Mouse (Mus musculus) CH12.LX (cell line): Measurements from ENCODE around the gene Focad. TPM values are rescaled to one million over a fixed set of nuclear protein-coding genes. Genes with fewer than 3 reads are reported as not detected.

Source experiments
- DNase-seq: peaks from one replicate; pipeline ENCODE4 v3.0.0-alpha.2; 2013; ENCODE audit errors: extremely low read depth
- H3K27ac ChIP-seq: 2 replicates; pipeline ENCODE4 v1.5.1; 2012; ENCODE audit warnings: low read depth, mild to moderate bottlenecking, control low read depth, moderate library complexity; ENCODE audit not compliant: insufficient read depth
- H3K27me3 ChIP-seq: replicated peaks from 2 replicates; pipeline ENCODE3; 2012; ENCODE audit warnings: inconsistent platforms
- H3K36me3 ChIP-seq, 2 experiments: replicated peaks in 1 of 2; 2 replicates each; pipeline versions ENCODE3 to v1.6.1; 2012; ENCODE audit warnings: inconsistent platforms in 1 of 2, low read length in 1 of 2, mild to moderate bottlenecking in 1 of 2, mixed read lengths in 1 of 2, moderate library complexity in 1 of 2; ENCODE audit not compliant: control insufficient read depth in 1 of 2, insufficient read depth in 1 of 2
- H3K4me1 ChIP-seq, 2 experiments: 2 replicates each; pipeline ENCODE4 v1.6.1; 2012; ENCODE audit warnings: inconsistent platforms in 1 of 2, moderate library complexity in 1 of 2; ENCODE audit not compliant: insufficient read depth in 2 of 2, control insufficient read depth in 1 of 2
- H3K4me2 ChIP-seq: 2 replicates; pipeline ENCODE4 v1.6.1; 2012; ENCODE audit warnings: low read depth, mild to moderate bottlenecking, control low read depth; ENCODE audit not compliant: poor library complexity, insufficient read depth, severe bottlenecking
- H3K4me3 ChIP-seq, 3 experiments: fragments of 150-350 bp in 1 of 3; sonication (generic) in 1 of 3; replicated peaks in 1 of 3; 2 replicates each; pipeline versions ENCODE3 to v1.5.1; 2011 to 2012; ENCODE audit warnings: low read depth in 2 of 3, low read length in 2 of 3, mild to moderate bottlenecking in 2 of 3, moderate library complexity in 2 of 3, control low read depth in 1 of 3, improper control_type of control experiment in 1 of 3, inconsistent platforms in 1 of 3, mixed read lengths in 1 of 3; ENCODE audit not compliant: poor library complexity in 1 of 3
- H3K79me2 ChIP-seq: replicated peaks from 2 replicates; pipeline ENCODE4 v1.6.1; 2012; ENCODE audit warnings: mild to moderate bottlenecking, moderate library complexity; ENCODE audit not compliant: control insufficient read depth, poor library complexity, insufficient read depth, severe bottlenecking; ENCODE audit errors: extremely low read depth
- H3K9ac ChIP-seq: 2 replicates; pipeline ENCODE4 v1.6.1; 2012; ENCODE audit warnings: low read depth, mild to moderate bottlenecking, control low read depth, moderate library complexity; ENCODE audit not compliant: insufficient read depth
- H3K9me3 ChIP-seq: replicated peaks from 2 replicates; pipeline ENCODE3; 2012; ENCODE audit warnings: low read length, inconsistent platforms, mixed read lengths
- BHLHE40 ChIP-seq: IDR thresholded peaks from 2 replicates; pipeline ENCODE4 v1.6.1; 2011; ENCODE audit warnings: mild to moderate bottlenecking, low read depth, low read length, improper control_type of control experiment
- CHD1 ChIP-seq: IDR thresholded peaks from 2 replicates; pipeline ENCODE4 v1.6.1; 2012; ENCODE audit warnings: low read depth, low read length, improper control_type of control experiment, inconsistent platforms
- E2F4 ChIP-seq: IDR thresholded peaks from 2 replicates; pipeline ENCODE4 v1.6.1; 2011; ENCODE audit warnings: low read depth, low read length, improper control_type of control experiment; ENCODE audit not compliant: insufficient replicate concordance
- GABPA ChIP-seq: IDR thresholded peaks from 2 replicates; pipeline ENCODE4 v1.6.1; 2012; ENCODE audit warnings: low read depth, low read length, improper control_type of control experiment, inconsistent platforms; ENCODE audit not compliant: insufficient replicate concordance
- HCFC1 ChIP-seq: IDR thresholded peaks from 2 replicates; pipeline ENCODE4 v1.6.1; 2012; ENCODE audit warnings: low read depth, mild to moderate bottlenecking, inconsistent platforms, low read length, improper control_type of control experiment
- KAT2A ChIP-seq: IDR thresholded peaks from 2 replicates; pipeline ENCODE4 v1.6.1; 2012; ENCODE audit warnings: low read length, improper control_type of control experiment, inconsistent platforms; ENCODE audit not compliant: insufficient replicate concordance
- MAFK ChIP-seq: IDR thresholded peaks from 2 replicates; pipeline ENCODE4 v1.6.1; 2011; ENCODE audit warnings: low read length, improper control_type of control experiment; ENCODE audit not compliant: insufficient replicate concordance
- MEF2A ChIP-seq: IDR thresholded peaks from 2 replicates; pipeline ENCODE4 v1.6.1; 2014; ENCODE audit warnings: low read depth, mild to moderate bottlenecking, inconsistent platforms, low read length, improper control_type of control experiment, borderline replicate concordance
- NELFE ChIP-seq: IDR thresholded peaks from 2 replicates; pipeline ENCODE4 v1.6.1; 2011; ENCODE audit warnings: low read depth, low read length, improper control_type of control experiment
- RAD21 ChIP-seq: IDR thresholded peaks from 2 replicates; pipeline ENCODE4 v1.6.1; 2011; ENCODE audit warnings: low read depth, mild to moderate bottlenecking, low read length, improper control_type of control experiment, moderate library complexity
- SMC3 ChIP-seq: IDR thresholded peaks from 2 replicates; pipeline ENCODE4 v1.6.1; 2011; ENCODE audit warnings: low read depth, low read length, improper control_type of control experiment
- UBTF ChIP-seq: IDR thresholded peaks from 2 replicates; pipeline ENCODE4 v1.6.1; 2012; ENCODE audit warnings: low read depth, mild to moderate bottlenecking, inconsistent platforms, low read length, improper control_type of control experiment, moderate library complexity
- ZC3H11A ChIP-seq: IDR thresholded peaks from 2 replicates; pipeline ENCODE4 v1.6.1; 2012; ENCODE audit warnings: low read depth, mild to moderate bottlenecking, inconsistent platforms, low read length, improper control_type of control experiment
- ZMIZ1 ChIP-seq: IDR thresholded peaks from 2 replicates; pipeline ENCODE4 v1.6.1; 2012; ENCODE audit warnings: low read depth, mild to moderate bottlenecking, inconsistent platforms, low read length, improper control_type of control experiment
- dilution Hi-C: fragments of 300-500 bp; cut with MboI; formaldehyde crosslinking; loops from 2 replicates; pipeline ENCODE4 v1.14.3; 2020; ENCODE audit warnings: low sequenced_read_pairs; ENCODE audit not compliant: extremely low pct_unique_long_range_greater_than_20kb, extremely low pct_ligation_motif_present
- in situ Hi-C: fragments of 300-500 bp; cut with MboI; formaldehyde crosslinking; loops from 3 replicates; pipeline ENCODE4 v1.14.3; 2019; ENCODE audit warnings: low sequenced_read_pairs, low pct_ligation_motif_present, low pct_unique_long_range_greater_than_20kb, mixed read lengths
- polyA plus RNA-seq: library from polyadenylated mRNA; unstranded; fragments of >175 nt; gene quantifications from 2 replicates; pipeline ENCODE4 v1.2.1, GENCODE M21; 2012; ENCODE audit warnings: low read depth; ENCODE audit not compliant: insufficient read length
- total RNA-seq, 2 experiments: library from RNA; depleted of rRNA; stranded (reverse); fragments of 300-350 nt in 1 of 2; fragments of >200 nt in 1 of 2; gene quantifications; 2 replicates each; pipeline ENCODE4 v1.2.3; 2012 to 2014

Gene Focad
- total and polyA plus RNA-seq, 3 experiments, result 17.3 to 18.9 (median 18.2) TPM

GRCm38 (mm10) chr4:88159256-88159655 lies 64.8 kb downstream of the Focad start:
- Histone ChIP-seq H3K79me2 (no peaks in the 10 kb centered on the region), H3K4me2 (no peak overlapping the region), H3K27me3 (no peaks in the 10 kb centered on the region), H3K27ac (no peak overlapping the region), H3K4me1 (peaks cover 2 to 11% of the 10 kb centered on the region in 2 experiments; a peak in 3 of 4 replicates), H3K9ac (no peak overlapping the region), H3K4me3 (no peak overlapping the region), H3K9me3 (no peaks in the 10 kb centered on the region), H3K36me3 (peaks cover 2 to 9% of the 10 kb centered on the region in 2 experiments)
- dilution Hi-C loops (no loop called here), in situ Hi-C loops (no loop called here)
- TF ChIP-seq CHD1 (no peak), E2F4 (no peak), MAFK (no peak), SMC3 (no peak), KAT2A (no peak), BHLHE40 (no peak), UBTF (no peak), GABPA (no peak), RAD21 (no peak), ZC3H11A (no peak), ZMIZ1 (no peak)
- no peak for DNase-seq

- Histone ChIP-seq H3K79me2 (no peaks in the 10 kb centered on the region), H3K9me3 (no peaks in the 10 kb centered on the region), H3K27ac (no peak overlapping the region), H3K4me3 (no peak overlapping the region), H3K27me3 (no peaks in the 10 kb centered on the region), H3K36me3 (peaks cover 2 to 9% of the 10 kb centered on the region in 2 experiments)
- in situ Hi-C loops, result no loop called here
- TF ChIP-seq HCFC1, result no peak
- no peak for TF ChIP-seq SMC3
- TF ChIP-seq BHLHE40, result no peak
- no peak for TF ChIP-seq MEF2A
- TF ChIP-seq NELFE, result no peak
- TF ChIP-seq, all 38 proteins: peak for 0
- DNase-seq, result no peak
- Histone ChIP-seq H3K4me2 (no peak overlapping the region), H3K4me1 (peaks cover 2 to 11% of the 10 kb centered on the region in 2 experiments; a peak in 3 of 4 replicates), H3K9ac (no peak overlapping the region)
- dilution Hi-C loops, result no loop called here
Observed at GRCm38 (mm10) chr4:88159700-88160099, 65.3 kb downstream of the Focad start.
